Mouse (Mus musculus) ES-E14 (cell line): ENCODE data around the gene Saa1. TPM values are rescaled to one million over a fixed set of nuclear protein-coding genes. Genes with fewer than 3 reads are reported as not detected.
A peak's percentile ranks its signal among the peaks of the same experiment; 100 is the strongest.
"Not testable (repeated sequence)": the region's sequence is repeated elsewhere in the genome, so short reads cannot be mapped to it uniquely, and the experiment has no call there.

Experiments
- DNase-seq: peaks from one replicate; pipeline ENCODE4 v3.0.0-alpha.2; 2013; ENCODE audit warnings: low read depth, low spot score
- H3K27ac ChIP-seq: 2 replicates; pipeline ENCODE4 v1.5.1; 2012; ENCODE audit warnings: low read depth, mild to moderate bottlenecking, low read length, moderate library complexity, mixed read lengths; ENCODE audit not compliant: poor library complexity, insufficient read depth, severe bottlenecking
- H3K36me3 ChIP-seq: 2 replicates; pipeline ENCODE4 v1.6.1; 2012; ENCODE audit warnings: mild to moderate bottlenecking, low read length, moderate library complexity, mixed read lengths; ENCODE audit not compliant: control insufficient read depth, poor library complexity, insufficient read depth, severe bottlenecking
- H3K4me1 ChIP-seq, 2 experiments: fragments of 150-350 bp in 1 of 2; sonication (generic) in 1 of 2; 2 replicates each; pipeline ENCODE4 v1.6.1; 2012; ENCODE audit warnings: low read length in 2 of 2, mild to moderate bottlenecking in 1 of 2, mixed read lengths in 1 of 2; ENCODE audit not compliant: control insufficient read depth in 2 of 2, insufficient read depth in 2 of 2, poor library complexity in 1 of 2
- H3K4me3 ChIP-seq, 2 experiments: fragments of 150-350 bp in 1 of 2; sonication (generic) in 1 of 2; 2 replicates each; pipeline ENCODE4 v1.5.1; 2012; ENCODE audit warnings: low read length in 2 of 2, low read depth in 1 of 2, mild to moderate bottlenecking in 1 of 2, mixed read lengths in 1 of 2; ENCODE audit not compliant: insufficient read depth in 1 of 2, poor library complexity in 1 of 2, severe bottlenecking in 1 of 2
- H3K9ac ChIP-seq: 2 replicates; pipeline ENCODE4 v1.6.1; 2012; ENCODE audit warnings: low read depth, mild to moderate bottlenecking, low read length, mixed read lengths; ENCODE audit not compliant: poor library complexity, insufficient read depth, severe bottlenecking
- H3K9me3 ChIP-seq: fragments of 150-350 bp; sonication (generic); 2 replicates; pipeline ENCODE4 v1.6.1; 2012; ENCODE audit warnings: low read depth, mild to moderate bottlenecking, low read length; ENCODE audit not compliant: control insufficient read depth, insufficient read depth
- CHD2 ChIP-seq: IDR thresholded peaks from 2 replicates; pipeline ENCODE4 v1.6.1; 2014; ENCODE audit warnings: mild to moderate bottlenecking, low read depth, low read length, inconsistent platforms
- HCFC1 ChIP-seq: IDR thresholded peaks from 2 replicates; pipeline ENCODE4 v1.6.1; 2012; ENCODE audit warnings: low read length, inconsistent platforms, borderline replicate concordance; ENCODE audit not compliant: insufficient read depth
- MAFK ChIP-seq: IDR thresholded peaks from 2 replicates; pipeline ENCODE4 v1.6.1; 2014; ENCODE audit warnings: mild to moderate bottlenecking, low read depth, low read length, inconsistent platforms; ENCODE audit not compliant: insufficient read depth
- ZC3H11A ChIP-seq: IDR thresholded peaks from 2 replicates; pipeline ENCODE4 v1.6.1; 2012; ENCODE audit warnings: low read depth, mild to moderate bottlenecking, inconsistent platforms, low read length, borderline replicate concordance
- ZNF384 ChIP-seq: IDR thresholded peaks from 2 replicates; pipeline ENCODE4 v1.6.1; 2012; ENCODE audit warnings: low read depth, low read length, inconsistent platforms
- in situ Hi-C, 2 experiments: fragments of 600-800 bp; cut with MboI; formaldehyde crosslinking; loops; one replicate each; pipeline ENCODE4 v1.15.1; 2025; ENCODE audit warnings: low sequenced_read_pairs in 2 of 2, inconsistent platforms in 1 of 2; ENCODE audit not compliant: unreplicated experiment in 2 of 2
- total RNA-seq: library from RNA; depleted of rRNA; stranded (reverse); fragments of 300-350 nt; gene quantifications from 2 replicates; pipeline ENCODE4 v1.2.3, GENCODE M21; 2012; rRNA removed

Saa1 gene
- total RNA-seq, result not detected in 2 replicates

DNA sequence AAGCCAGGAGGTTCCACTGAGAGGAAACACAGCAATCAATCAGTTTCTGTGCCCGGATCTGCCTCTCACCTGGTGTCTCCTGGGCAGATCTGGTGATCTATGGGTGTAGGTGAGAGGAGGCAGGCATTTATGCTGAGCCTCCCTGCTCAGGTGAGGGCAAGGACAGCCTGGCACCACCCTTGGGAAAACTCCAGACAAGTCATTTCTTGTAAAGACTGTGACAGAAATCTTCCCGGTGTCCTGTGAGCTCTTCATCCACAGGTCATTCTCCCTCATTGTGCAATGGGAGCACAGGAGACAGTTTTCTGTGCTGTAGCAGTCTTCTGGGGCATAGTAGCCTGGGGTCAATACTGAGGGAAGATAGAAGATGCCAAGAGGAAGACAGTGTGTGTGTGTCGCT lies at the start of gene Saa1:
Saa1 (minus strand) TSS at position 101 of the 400 bp plus-strand sequence.
- H3K4me1 ChIP-seq, H3K36me3 ChIP-seq, H3K9ac ChIP-seq, in situ Hi-C loops, H3K4me3 ChIP-seq, H3K27ac ChIP-seq, DNase-seq, H3K9me3 ChIP-seq: not testable (repeated sequence)

DNA sequence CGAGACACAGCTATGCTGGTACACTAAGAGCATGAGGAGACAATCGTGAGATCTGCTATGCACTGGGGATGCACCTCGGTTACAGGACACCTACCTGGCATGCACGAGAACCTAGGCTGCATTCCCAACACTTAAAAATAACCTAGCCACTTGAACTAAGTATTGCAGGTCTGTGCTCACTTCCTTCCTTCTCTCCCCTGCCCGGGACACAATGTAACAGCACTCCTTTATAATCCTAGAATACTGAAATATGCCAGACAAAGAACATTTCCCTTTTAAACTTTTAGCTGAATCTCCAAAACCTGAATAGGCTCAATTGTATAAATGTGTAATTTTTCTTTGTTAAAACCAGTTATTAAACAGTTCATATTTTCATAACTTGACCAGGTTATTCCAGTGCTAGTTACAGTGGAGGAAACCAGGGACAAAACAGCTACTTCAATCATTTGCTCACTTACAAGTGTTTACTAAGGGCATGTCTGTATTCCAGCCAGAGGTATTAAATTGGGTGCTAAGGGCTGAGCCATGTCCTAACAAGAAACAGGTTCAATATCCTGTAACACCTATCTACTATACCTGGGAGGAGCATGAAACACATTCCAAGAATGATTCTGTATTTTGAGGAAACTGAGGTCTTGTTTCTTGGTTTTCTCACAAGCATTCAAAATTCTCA lies 46.5 kb upstream of the Saa1 start:
- DNase-seq, result no peak
- in situ Hi-C loops, result no loop called here
- no peak overlapping the region for H3K9ac ChIP-seq
- no peaks in the 10 kb centered on the region; the same call in 1 of the 2 replicates for H3K36me3 ChIP-seq
- H3K9me3 ChIP-seq, result no peaks in the 10 kb centered on the region
- TF ChIP-seq ZC3H11A (no peak), ZNF384 (no peak), CHD2 (no peak), MAFK (no peak), HCFC1 (no peak)
- no peaks in the 10 kb centered on the region for H3K4me1 ChIP-seq
- no peak overlapping the region for H3K4me3 ChIP-seq
- H3K27ac ChIP-seq, result no peak overlapping the region

DNA sequence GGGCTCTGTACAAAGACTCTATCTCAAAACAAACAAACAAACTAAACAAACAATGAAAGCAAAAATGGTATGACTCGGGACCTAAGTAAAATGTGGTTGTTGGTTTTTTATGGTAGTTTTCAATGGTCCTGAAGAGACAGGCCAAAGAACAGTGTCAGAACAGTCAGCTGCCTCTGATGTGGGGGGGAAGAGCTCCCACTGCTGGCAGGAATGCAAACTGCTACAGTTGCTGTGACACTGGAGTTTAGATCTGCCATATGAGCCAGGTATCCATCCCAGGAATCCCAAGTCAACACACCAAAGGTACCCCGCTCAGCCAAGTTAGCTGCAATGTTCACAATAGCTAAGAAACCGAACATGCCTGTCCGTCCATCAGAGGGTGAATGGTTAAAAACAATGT lies 27.9 kb upstream of the Saa1 start:
- H3K9ac ChIP-seq, result no peak overlapping the region
- H3K4me3 ChIP-seq, result no peak overlapping the region
- in situ Hi-C loops, result no loop called here
- no peak overlapping the region for H3K27ac ChIP-seq
- H3K9me3 ChIP-seq, result no peaks in the 10 kb centered on the region
- peak; percentile 65 for DNase-seq
- TF ChIP-seq CHD2 (no peak), ZNF384 (peak; percentile 83)
- peaks cover 7% of the 10 kb centered on the region for H3K36me3 ChIP-seq
- peaks cover 0 to 3% of the 10 kb centered on the region in 2 experiments; a peak in 2 of 4 replicates for H3K4me1 ChIP-seq

DNA sequence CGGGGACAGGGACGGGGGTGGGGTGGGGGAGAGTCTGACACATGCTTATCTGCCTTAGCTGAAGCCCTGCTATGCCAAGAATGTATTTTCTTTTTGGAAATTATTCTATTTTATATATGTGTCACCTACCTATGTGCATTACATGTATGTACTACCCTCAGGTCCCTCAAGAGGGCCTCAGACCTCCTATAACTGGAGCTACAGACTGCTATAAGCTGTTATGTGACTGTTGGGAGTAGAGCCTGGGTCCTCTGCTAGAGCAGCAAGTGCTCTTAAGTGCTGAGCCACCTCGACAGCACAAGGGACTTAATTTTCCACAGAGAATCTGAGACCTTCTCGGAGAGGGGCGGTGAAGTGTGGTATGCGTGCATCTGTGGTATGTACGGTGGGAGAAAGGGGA lies 25.7 kb upstream of the Saa1 start:
- Histone ChIP-seq H3K36me3 (peaks cover 7% of the 10 kb centered on the region), H3K27ac (no peak overlapping the region)

DNA sequence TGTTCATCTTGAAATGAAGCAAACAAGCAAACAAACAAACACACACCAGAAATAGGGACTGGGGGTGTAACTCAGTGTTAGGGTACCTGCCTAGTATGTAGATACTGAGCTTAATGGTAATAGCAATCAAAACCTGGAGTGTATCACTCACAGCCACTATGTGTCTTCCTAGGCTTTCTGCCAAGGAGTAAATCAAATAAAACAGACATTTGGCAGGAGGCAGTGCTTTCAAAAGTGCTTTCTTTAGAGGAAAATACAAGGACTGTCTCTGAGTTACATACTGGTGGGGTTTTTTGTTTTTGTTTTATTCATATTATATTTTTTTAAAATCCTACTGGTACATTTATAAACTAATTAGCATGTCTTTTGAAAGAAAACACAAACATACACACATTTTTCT lies 24.6 kb upstream of the Saa1 start:
- Histone ChIP-seq H3K4me1 (peaks cover 0 to 3% of the 10 kb centered on the region in 2 experiments; a peak in 2 of 4 replicates), H3K4me3 (no peak overlapping the region), H3K27ac (no peak overlapping the region), H3K9ac (no peak overlapping the region), H3K36me3 (peaks cover 13% of the 10 kb centered on the region), H3K9me3 (no peaks in the 10 kb centered on the region)
- in situ Hi-C loops, result no loop called here
- no peak for DNase-seq
- no peak for TF ChIP-seq HCFC1
- no peak for TF ChIP-seq ZC3H11A
- no peak for TF ChIP-seq CHD2
- no peak for TF ChIP-seq MAFK
- TF ChIP-seq ZNF384, result no peak

More for the DNA sequence above, 25.7 kb upstream of the Saa1 start:
- no peak for DNase-seq
- TF ChIP-seq ZNF384, result no peak
- no peak for TF ChIP-seq ZC3H11A
- TF ChIP-seq HCFC1, result no peak
- no peak for TF ChIP-seq CHD2
- no peaks in the 10 kb centered on the region for H3K9me3 ChIP-seq
- peaks cover 0 to 3% of the 10 kb centered on the region in 2 experiments; a peak in 2 of 4 replicates for H3K4me1 ChIP-seq
- in situ Hi-C loops, result no loop called here
- H3K9ac ChIP-seq, result no peak overlapping the region
- 0 out of 4 replicates have a peak overlapping the region, but pooled peaks of 1 of the 2 experiments have one; percentile 13 for H3K4me3 ChIP-seq
